Mouse (Mus musculus): ENCODE data around the gene Leng8. TPM values are rescaled to one million over a fixed set of nuclear protein-coding genes. Genes with fewer than 3 reads are reported as not detected.

Leng8 gene
- 20.1 and 25.2 TPM in 2 replicates for polyA plus RNA-seq (2015; fragmentation: Nextera tagmentation; extraction: Ambion mirVana)

- peak within 1 kb of the TSS; percentile 84 for H3K9ac ChIP-seq
- no peaks in the 10 kb centered on the region for H3K27me3 ChIP-seq
- under 1% methylated on average over 78 of the region's 78 CpGs for WGBS (ENCODE audit: insufficient replicate concordance)
- peak within 1 kb of the TSS; percentile 95 for H3K4me3 ChIP-seq (replicated peaks)
- no peaks in the 10 kb centered on the region for H3K9me3 ChIP-seq (replicated peaks)
- ATAC-seq (ENCODE audit: insufficient read depth) = peak; percentile 97
- peaks cover 32% of the 10 kb centered on the region for H3K4me1 ChIP-seq (replicated peaks)
- peaks cover 40% of the 10 kb centered on the region for H3K36me3 ChIP-seq (replicated peaks)
- H3K27ac ChIP-seq (replicated peaks) = peak within 1 kb of the TSS; percentile 94
- H3K4me2 ChIP-seq = peak within 1 kb of the TSS; percentile 88
Measured at GRCm38 (mm10) chr7:4136771-4137531, at the start of gene Leng8. Gene Leng8 (plus strand): TSS chr7:4137039.

GRCm38 (mm10) chr7:4087238-4087895 is 49.5 kb upstream of the Leng8 start:
- Histone ChIP-seq H3K4me2 (no peak overlapping the region), H3K36me3 (replicated peaks) (no peaks in the 10 kb centered on the region), H3K27me3 (no peaks in the 10 kb centered on the region), H3K9ac (no peak overlapping the region), H3K4me1 (replicated peaks) (peaks cover 32% of the 10 kb centered on the region), H3K4me3 (replicated peaks) (no peak overlapping the region), H3K27ac (replicated peaks) (peak overlapping the region; percentile 38; the same call in 1 of the 2 replicates), H3K9me3 (replicated peaks) (no peaks in the 10 kb centered on the region)
- no peak for ATAC-seq (ENCODE audit: insufficient read depth)
- 40% methylated on average over 4 of the region's 4 CpGs for WGBS (ENCODE audit: insufficient replicate concordance)

GRCm38 (mm10) chr7:4087896-4088480 is 48.9 kb upstream of the Leng8 start:
- Histone ChIP-seq H3K9me3 (replicated peaks) (no peaks in the 10 kb centered on the region), H3K9ac (no peak overlapping the region), H3K4me1 (replicated peaks) (peaks cover 32% of the 10 kb centered on the region), H3K27ac (replicated peaks) (no peak overlapping the region), H3K27me3 (no peaks in the 10 kb centered on the region), H3K4me3 (replicated peaks) (no peak overlapping the region), H3K4me2 (no peak overlapping the region), H3K36me3 (replicated peaks) (no peaks in the 10 kb centered on the region)
- WGBS (ENCODE audit: insufficient replicate concordance) = 58% methylated on average over 6 of the region's 6 CpGs
- ATAC-seq (ENCODE audit: insufficient read depth) = no peak; the same call in 1 of the 2 replicates

- H3K4me1 ChIP-seq (replicated peaks) = peaks cover 29% of the 10 kb centered on the region
Measured at GRCm38 (mm10) chr7:4088679-4089078, 48.2 kb upstream of the Leng8 start.

GRCm38 (mm10) chr7:4091170-4091569 is 45.7 kb upstream of the Leng8 start:
- whole genome bisulfite sequencing (ENCODE audit: insufficient replicate concordance) = 25% methylated on average over 8 of the region's 8 CpGs
- Histone ChIP-seq H3K9me3 (replicated peaks) (no peaks in the 10 kb centered on the region), H3K4me3 (replicated peaks) (no peak overlapping the region), H3K27ac (replicated peaks) (no peak overlapping the region), H3K36me3 (replicated peaks) (no peaks in the 10 kb centered on the region), H3K4me1 (replicated peaks) (peaks cover 29% of the 10 kb centered on the region), H3K27me3 (no peaks in the 10 kb centered on the region), H3K9ac (no peak overlapping the region), H3K4me2 (no peak overlapping the region)
- ATAC-seq (ENCODE audit: insufficient read depth) = no peak

More at GRCm38 (mm10) chr7:4088679-4089078, 48.2 kb upstream of the Leng8 start:
- no peaks in the 10 kb centered on the region for H3K36me3 ChIP-seq (replicated peaks)
- ATAC-seq (ENCODE audit: insufficient read depth) = peak; percentile 67; the same call in 1 of the 2 replicates
- no peak overlapping the region for H3K4me2 ChIP-seq
- H3K4me3 ChIP-seq (replicated peaks) = no peak overlapping the region
- no peak overlapping the region for H3K27ac ChIP-seq (replicated peaks)
- H3K9ac ChIP-seq = no peak overlapping the region
- no peaks in the 10 kb centered on the region for H3K9me3 ChIP-seq (replicated peaks)
- 19% methylated on average over 2 of the region's 2 CpGs for WGBS (ENCODE audit: insufficient replicate concordance)
- no peaks in the 10 kb centered on the region for H3K27me3 ChIP-seq

GRCm38 (mm10) chr7:4098301-4098700 is 38.5 kb upstream of the Leng8 start:
- Histone ChIP-seq H3K9me3 (replicated peaks) (no peaks in the 10 kb centered on the region), H3K36me3 (replicated peaks) (no peaks in the 10 kb centered on the region), H3K9ac (no peak overlapping the region), H3K4me2 (no peak overlapping the region), H3K4me3 (replicated peaks) (no peak overlapping the region), H3K4me1 (replicated peaks) (no peaks in the 10 kb centered on the region), H3K27ac (replicated peaks) (no peak overlapping the region), H3K27me3 (no peaks in the 10 kb centered on the region)
- ATAC-seq (ENCODE audit: insufficient read depth) = no peak
- WGBS (ENCODE audit: insufficient replicate concordance) = 58% methylated on average over 2 of the region's 2 CpGs

- Histone ChIP-seq H3K27me3 (no peaks in the 10 kb centered on the region), H3K9me3 (replicated peaks) (no peaks in the 10 kb centered on the region), H3K9ac (no peak overlapping the region), H3K4me2 (no peak overlapping the region), H3K36me3 (replicated peaks) (no peaks in the 10 kb centered on the region), H3K4me3 (replicated peaks) (no peak overlapping the region), H3K4me1 (replicated peaks) (no peaks in the 10 kb centered on the region), H3K27ac (replicated peaks) (no peak overlapping the region)
- ATAC-seq (ENCODE audit: insufficient read depth) = no peak
- 41% methylated on average over 2 of the region's 2 CpGs for WGBS (ENCODE audit: insufficient replicate concordance)
Measured at GRCm38 (mm10) chr7:4098832-4099231, 38.0 kb upstream of the Leng8 start.

- Histone ChIP-seq H3K4me3 (replicated peaks) (no peak overlapping the region), H3K9ac (no peak overlapping the region), H3K36me3 (replicated peaks) (no peaks in the 10 kb centered on the region), H3K27ac (replicated peaks) (no peak overlapping the region), H3K4me1 (replicated peaks) (no peaks in the 10 kb centered on the region), H3K27me3 (no peaks in the 10 kb centered on the region), H3K9me3 (replicated peaks) (no peaks in the 10 kb centered on the region), H3K4me2 (no peak overlapping the region)
- no peak for ATAC-seq (ENCODE audit: insufficient read depth)
- 67% methylated on average over 5 of the region's 5 CpGs for whole genome bisulfite sequencing (ENCODE audit: insufficient replicate concordance)
Measured at GRCm38 (mm10) chr7:4101144-4101543, 35.7 kb upstream of the Leng8 start.

- Histone ChIP-seq H3K4me1 (replicated peaks) (no peaks in the 10 kb centered on the region), H3K4me2 (no peak overlapping the region), H3K9me3 (replicated peaks) (no peaks in the 10 kb centered on the region), H3K4me3 (replicated peaks) (no peak overlapping the region), H3K36me3 (replicated peaks) (no peaks in the 10 kb centered on the region), H3K9ac (no peak overlapping the region), H3K27me3 (no peaks in the 10 kb centered on the region), H3K27ac (replicated peaks) (no peak overlapping the region)
- ATAC-seq (ENCODE audit: insufficient read depth) = no peak
- WGBS (ENCODE audit: insufficient replicate concordance) = 8% methylated on average over 4 of the region's 4 CpGs
Measured at GRCm38 (mm10) chr7:4103411-4103810, 33.4 kb upstream of the Leng8 start.

GRCm38 (mm10) chr7:4111766-4112165 is 25.1 kb upstream of the Leng8 start:
- Histone ChIP-seq H3K9me3 (replicated peaks) (no peaks in the 10 kb centered on the region), H3K9ac (no peak overlapping the region), H3K4me2 (no peak overlapping the region), H3K27me3 (peaks cover 8% of the 10 kb centered on the region; the same call in 1 of the 2 replicates), H3K4me1 (replicated peaks) (no peaks in the 10 kb centered on the region), H3K27ac (replicated peaks) (no peak overlapping the region), H3K36me3 (replicated peaks) (no peaks in the 10 kb centered on the region), H3K4me3 (replicated peaks) (no peak overlapping the region)
- no peak for ATAC-seq (ENCODE audit: insufficient read depth)
- 34% methylated on average over 3 of the region's 3 CpGs for WGBS (ENCODE audit: insufficient replicate concordance)
